Mouse (Mus musculus) urinary bladder, adult 18-20 months (tissue): ENCODE measurements at regions not wholly inside any gene's neighbourhood (a gene's known extent, or its start where the extent isn't known, plus 50 kb on each side); places are given as distances from the start of the nearest gene placed in this dataset.

ENCODE experiments used
- DNase-seq, 2 experiments: peaks; one replicate each; pipeline ENCODE4 v3.0.0; 2022; ENCODE audit warnings: low spot score in 2 of 2, mixed read lengths in 2 of 2

DNA sequence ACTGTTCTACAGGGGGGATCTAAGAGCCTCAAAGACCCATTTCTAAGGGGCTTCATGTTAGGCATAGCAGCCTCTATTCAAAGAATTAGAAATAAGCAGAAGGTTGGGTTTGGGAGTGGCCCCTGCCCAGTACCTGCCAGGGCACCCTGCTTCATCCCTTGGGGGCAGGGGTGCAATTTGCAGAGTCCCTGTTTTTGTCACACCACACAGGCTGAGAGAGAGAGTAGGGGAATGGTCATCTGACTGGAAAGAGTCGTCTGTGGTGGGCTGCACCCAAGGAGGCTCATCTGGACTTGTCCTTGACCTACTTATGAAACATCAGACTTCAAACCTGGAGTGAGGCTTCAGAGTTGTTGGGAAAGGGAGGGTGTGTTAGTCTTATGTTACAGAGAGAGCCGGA is 382.3 kb downstream of the Vrk1 start:
- no peak for DNase-seq

GRCm38 (mm10) chr12:106399085-106399484 is 389.1 kb downstream of the Vrk1 start:
- DNase-seq, result no peak

DNA sequence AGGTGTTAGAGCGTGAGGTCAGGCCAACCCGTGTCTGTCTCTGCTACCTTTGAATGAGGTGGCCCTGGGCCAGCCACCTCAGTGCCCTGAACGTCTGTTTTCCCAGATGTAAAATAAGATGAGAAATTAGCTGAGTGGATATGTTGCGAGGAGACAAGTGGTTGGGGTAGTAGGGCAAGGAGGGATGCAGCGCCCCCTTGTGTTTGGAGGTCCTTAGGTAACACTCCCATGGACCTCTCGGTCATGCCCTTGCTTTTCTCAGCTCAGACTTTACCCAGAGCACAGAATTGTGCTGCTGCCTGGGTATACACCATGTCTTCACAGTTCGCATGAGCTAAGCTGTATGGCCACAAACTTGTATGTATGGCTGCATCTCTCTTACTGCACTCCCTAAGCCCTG is 401.0 kb downstream of the Vrk1 start:
- DNase-seq, result no peak

DNA sequence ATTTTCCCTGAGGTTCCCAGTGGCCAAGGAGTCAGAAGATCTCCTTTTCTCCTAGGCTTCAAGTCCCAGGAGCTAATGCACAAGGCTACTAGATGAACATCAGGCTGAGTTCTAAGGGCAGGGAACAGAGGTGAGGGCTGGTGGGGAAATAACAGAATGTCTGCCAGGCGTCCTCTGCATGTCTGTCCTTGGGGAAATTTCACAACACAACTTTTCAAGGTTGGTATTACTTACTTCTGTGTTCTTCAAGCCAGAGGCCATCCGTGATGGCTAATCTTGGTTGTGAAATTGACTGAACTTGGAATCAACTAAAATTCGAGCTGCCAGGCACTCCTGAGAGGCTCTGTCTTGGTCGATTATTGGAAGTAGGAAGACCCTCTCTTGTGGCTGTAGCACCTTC is 416.6 kb downstream of the Vrk1 start:
- DNase-seq, result no peak

GRCm38 (mm10) chr12:106429991-106430390 is 420.0 kb downstream of the Vrk1 start:
- no peak for DNase-seq

- no peak for DNase-seq
Measured at GRCm38 (mm10) chr12:106445151-106445550, 435.1 kb downstream of the Vrk1 start.

GRCm38 (mm10) chr12:106445976-106446375 is 435.9 kb downstream of the Vrk1 start:
- DNase-seq, result no peak

DNA sequence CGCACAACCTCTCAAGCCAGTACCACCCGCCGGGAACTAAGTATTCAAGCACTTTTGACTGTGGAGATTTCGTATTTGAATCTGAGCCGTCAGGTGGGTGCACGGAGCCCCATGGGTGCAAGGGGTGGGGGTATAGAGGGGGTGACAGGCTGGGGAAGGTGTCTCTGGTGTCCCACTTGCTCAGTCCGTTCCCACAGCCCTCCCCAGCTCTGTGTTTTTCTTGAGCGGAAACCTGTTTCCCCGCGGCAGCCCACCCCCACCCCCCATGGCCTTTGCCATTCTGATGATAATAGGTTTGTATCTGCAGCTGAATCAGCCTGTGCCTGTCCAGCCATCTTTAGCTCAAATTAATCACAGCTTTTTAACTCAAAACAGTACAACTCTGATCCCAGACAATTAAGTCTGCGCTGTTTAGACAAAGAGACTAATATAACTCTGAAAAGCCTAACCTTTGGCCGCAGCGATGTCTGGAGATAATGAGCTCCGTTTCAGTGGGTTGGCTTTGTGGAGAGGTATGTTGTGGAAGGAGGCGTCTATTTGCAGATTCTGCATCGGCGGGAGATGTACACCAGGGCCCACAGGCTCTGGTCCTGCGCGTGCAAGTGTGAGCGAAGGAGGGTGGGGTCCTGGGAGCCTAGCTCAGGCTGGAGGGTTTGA is 437.0 kb downstream of the Vrk1 start:
- no peak for DNase-seq

DNA sequence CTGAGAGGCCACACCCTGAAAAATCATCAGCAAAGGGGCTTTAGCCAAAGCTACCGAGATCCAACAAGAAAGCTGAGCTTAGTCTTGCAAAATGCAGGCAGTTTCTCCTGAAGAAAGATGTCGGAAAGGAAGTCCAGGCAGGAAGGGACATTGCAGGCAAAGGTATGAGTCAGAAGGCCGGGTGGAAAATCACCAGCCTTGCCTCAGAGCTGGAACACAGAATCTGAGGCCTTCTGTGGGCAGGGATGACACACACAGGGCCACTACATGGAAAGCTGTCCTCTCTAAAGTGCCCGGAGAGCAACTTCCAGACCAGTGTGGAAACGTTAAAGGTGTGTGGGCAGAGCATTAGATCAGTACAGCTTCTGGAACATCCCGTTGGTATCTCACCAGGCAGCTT is 438.5 kb downstream of the Vrk1 start:
- no peak for DNase-seq

- no peak for DNase-seq
Measured at GRCm38 (mm10) chr12:106453491-106453890, 443.5 kb downstream of the Vrk1 start.

- no peak for DNase-seq
Measured at GRCm38 (mm10) chr12:106458215-106458614, 448.2 kb downstream of the Vrk1 start.

- DNase-seq, result no peak
Measured at GRCm38 (mm10) chr12:106460650-106461049, 450.6 kb downstream of the Vrk1 start.

GRCm38 (mm10) chr12:106462281-106462680 is 452.3 kb downstream of the Vrk1 start:
- no peak for DNase-seq

- DNase-seq, result no peak
Measured at GRCm38 (mm10) chr12:106464701-106465100, 454.7 kb downstream of the Vrk1 start.

GRCm38 (mm10) chr12:106468173-106468860 is 458.3 kb downstream of the Vrk1 start:
- no peak for DNase-seq

DNA sequence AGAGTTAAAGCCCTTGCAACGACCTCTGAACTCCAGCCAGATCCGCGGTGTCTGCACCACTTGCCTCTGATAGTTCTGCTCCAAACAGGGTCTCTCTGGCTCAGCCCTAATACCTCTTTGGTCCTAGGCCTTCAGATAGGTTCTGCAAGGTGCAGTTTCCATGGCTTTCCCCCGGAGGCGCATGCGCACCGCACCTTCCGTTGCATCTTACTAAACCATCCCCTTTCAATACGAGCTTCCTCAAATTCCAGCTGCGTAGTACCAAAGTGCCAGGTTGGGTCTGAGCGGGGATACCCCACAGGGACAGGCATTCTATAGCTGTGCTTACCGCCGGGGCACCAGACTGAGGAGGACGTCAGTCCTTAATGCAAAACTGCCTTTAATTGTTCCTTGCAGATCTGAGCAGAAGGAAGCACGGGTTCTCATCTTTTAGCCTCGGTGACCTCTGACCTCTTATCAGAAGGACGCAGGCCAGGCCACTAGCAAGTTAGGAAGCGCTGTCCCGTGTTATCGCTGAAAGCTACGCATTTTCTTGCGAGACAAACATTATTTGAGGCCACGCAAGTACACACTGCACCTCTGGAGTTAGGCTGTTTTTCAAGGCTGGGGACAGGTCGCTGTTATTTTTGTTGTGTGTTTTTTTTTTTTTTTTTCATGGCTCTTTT is 464.6 kb downstream of the Vrk1 start:
- no peak for DNase-seq

- DNase-seq, result no peak
Measured at GRCm38 (mm10) chr12:106475486-106476050, 465.5 kb downstream of the Vrk1 start.

DNA sequence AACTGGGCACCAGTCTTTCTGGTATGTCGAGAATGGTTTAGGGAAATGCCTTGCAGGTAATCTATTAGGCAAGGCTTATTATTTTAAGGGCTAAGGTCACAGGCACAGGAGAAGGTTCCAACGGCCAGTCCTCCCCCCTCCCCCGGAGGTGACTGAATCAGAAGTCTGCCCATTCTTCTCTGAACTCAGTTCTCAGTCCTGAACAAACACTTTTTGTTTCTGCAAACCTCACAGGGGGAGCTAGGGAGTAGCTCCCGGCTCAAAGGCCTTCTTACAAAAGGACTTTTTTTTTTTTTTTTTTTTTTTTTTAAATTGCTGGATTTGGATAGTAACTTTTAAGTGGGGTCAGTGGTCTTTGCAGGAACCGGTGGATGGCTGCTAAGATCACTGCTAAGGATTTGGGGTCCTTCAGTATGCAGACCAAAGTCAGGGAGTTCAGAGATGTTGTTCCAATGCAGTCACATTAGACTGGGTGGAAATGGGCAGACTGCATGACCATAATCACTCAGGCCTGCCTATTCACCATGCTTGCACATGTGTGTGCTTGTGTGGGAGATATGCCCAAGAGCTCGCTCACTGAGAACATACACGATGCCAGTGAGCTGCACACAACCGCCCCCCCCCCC is 467.1 kb downstream of the Vrk1 start:
- no peak for DNase-seq

DNA sequence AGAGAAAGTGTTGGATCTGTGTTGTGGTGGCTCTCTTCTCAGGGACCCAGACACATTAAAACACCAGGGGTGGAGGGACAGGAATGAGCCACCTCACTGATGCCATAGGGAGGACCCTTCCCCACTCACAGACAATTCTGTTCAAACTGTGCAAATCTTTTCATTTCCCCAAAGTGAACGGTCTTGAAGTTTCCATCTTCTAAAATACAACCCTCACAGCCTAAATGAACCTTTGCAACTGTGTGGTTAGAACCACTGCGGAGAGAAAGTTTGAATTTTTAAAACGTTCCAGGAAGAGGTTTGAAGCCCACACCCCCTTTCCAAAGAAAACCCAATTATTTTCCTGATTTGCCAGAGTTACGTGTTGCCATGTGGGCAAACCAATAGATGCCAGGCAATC is 467.7 kb downstream of the Vrk1 start:
- no peak for DNase-seq

GRCm38 (mm10) chr12:106478381-106478781 is 468.4 kb downstream of the Vrk1 start:
- no peak for DNase-seq

DNA sequence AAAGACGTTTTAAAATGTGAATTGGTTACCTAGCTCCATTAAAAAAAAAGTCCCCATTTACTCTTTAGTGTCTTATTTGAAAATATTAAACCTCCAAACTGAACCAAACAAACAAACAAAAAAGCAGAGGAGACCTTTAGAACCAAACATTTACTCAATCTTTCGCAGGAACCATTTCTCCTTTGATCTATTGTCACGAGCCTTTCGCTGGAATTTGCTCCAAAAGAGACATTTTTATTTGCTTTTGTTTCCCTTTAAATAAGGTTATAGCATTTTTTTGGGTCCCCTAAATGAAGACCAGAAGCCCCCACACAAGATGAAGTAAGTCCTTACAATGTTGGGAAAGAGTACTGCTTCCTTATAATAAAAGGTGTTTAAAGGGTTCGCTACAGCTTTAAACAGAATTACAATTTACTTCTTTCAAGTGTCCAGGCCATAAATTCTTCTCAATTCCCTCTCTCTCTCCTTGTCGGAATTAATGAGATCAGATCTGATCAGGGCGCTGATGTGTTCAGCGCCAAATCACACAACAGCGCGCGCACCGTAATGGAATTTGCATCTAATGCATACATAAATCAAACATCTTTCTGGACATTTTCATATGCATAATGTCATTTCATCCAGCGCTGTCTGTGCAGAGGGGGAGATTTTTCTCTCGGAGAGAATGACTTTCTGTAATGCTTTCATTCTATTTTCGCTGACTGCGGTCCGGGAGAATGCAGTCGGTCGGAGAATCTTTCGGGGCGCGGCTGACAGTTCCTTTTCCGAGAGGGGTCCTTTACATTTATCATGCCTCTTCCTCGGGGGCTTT is 469.2 kb downstream of the Vrk1 start:
- DNase-seq, result no peak

GRCm38 (mm10) chr12:106479878-106480194 is 469.8 kb downstream of the Vrk1 start:
- no peak for DNase-seq
